Mouse (Mus musculus): ENCODE measurements around the gene Adcy7. TPM values are rescaled to one million over a fixed set of nuclear protein-coding genes. Genes with fewer than 3 reads are reported as not detected.

The Adcy7 gene
- polyA plus RNA-seq, 2 experiments = 7.3 to 7.9 TPM

GRCm38 (mm10) chr8:88254957-88255356, 17.2 kb upstream of the Adcy7 start:
- no peak for TF ChIP-seq POLR2A (IDR thresholded peaks at IDR 0.05; ENCODE audit: borderline replicate concordance, extremely low read depth, insufficient read depth, insufficient read length)
- H3K9ac ChIP-seq (ENCODE audit: low read depth, low read length, severe bottlenecking) = no peak overlapping the region
- H3K27ac ChIP-seq (replicated peaks; ENCODE audit: low read depth, low read length) = no peak overlapping the region
- no peaks in the 10 kb centered on the region for H3K27me3 ChIP-seq (ENCODE audit: control insufficient read depth, insufficient read depth, low read length)
- ATAC-seq (ENCODE audit: low FRiP score, low read depth) (no peak), DNase-seq (ENCODE audit: low spot score) (no peak)
- H3K9me3 ChIP-seq (ENCODE audit: control insufficient read depth, low read length) = no peaks in the 10 kb centered on the region
- no peaks in the 10 kb centered on the region for H3K4me1 ChIP-seq (ENCODE audit: control insufficient read depth, insufficient read depth, low read length)
- H3K4me3 ChIP-seq (replicated peaks; ENCODE audit: low read length) = no peak overlapping the region
- H3K4me2 ChIP-seq (replicated peaks; ENCODE audit: low read depth, low read length, severe bottlenecking) = no peak overlapping the region
- peaks cover 64% of the 10 kb centered on the region for H3K36me3 ChIP-seq (ENCODE audit: control insufficient read depth, insufficient read depth, low read length)
- WGBS = 84% methylated on average over 7 of the region's 7 CpGs

GRCm38 (mm10) chr8:88258024-88258423, 14.2 kb upstream of the Adcy7 start:
- WGBS = 60% methylated on average over 6 of the region's 6 CpGs
- H3K27me3 ChIP-seq (ENCODE audit: control insufficient read depth, insufficient read depth, low read length) = no peaks in the 10 kb centered on the region
- no peak for TF ChIP-seq POLR2A (IDR thresholded peaks at IDR 0.05; ENCODE audit: borderline replicate concordance, extremely low read depth, insufficient read depth, insufficient read length)
- no peak overlapping the region for H3K9ac ChIP-seq (ENCODE audit: low read depth, low read length, severe bottlenecking)
- ATAC-seq (ENCODE audit: low FRiP score, low read depth) (no peak), DNase-seq (ENCODE audit: low spot score) (no peak)
- H3K4me1 ChIP-seq (ENCODE audit: control insufficient read depth, insufficient read depth, low read length) = no peaks in the 10 kb centered on the region
- no peaks in the 10 kb centered on the region for H3K9me3 ChIP-seq (ENCODE audit: control insufficient read depth, low read length)
- no peak overlapping the region for H3K27ac ChIP-seq (replicated peaks; ENCODE audit: low read depth, low read length)
- H3K4me2 ChIP-seq (replicated peaks; ENCODE audit: low read depth, low read length, severe bottlenecking) = no peak overlapping the region
- H3K4me3 ChIP-seq (replicated peaks; ENCODE audit: low read length) = no peak overlapping the region
- H3K36me3 ChIP-seq (ENCODE audit: control insufficient read depth, insufficient read depth, low read length) = peaks cover 39% of the 10 kb centered on the region

GRCm38 (mm10) chr8:88258544-88258943, 13.7 kb upstream of the Adcy7 start:
- no peak for TF ChIP-seq POLR2A (IDR thresholded peaks at IDR 0.05; ENCODE audit: borderline replicate concordance, extremely low read depth, insufficient read depth, insufficient read length)
- Histone ChIP-seq H3K9ac (ENCODE audit: low read depth, low read length, severe bottlenecking) (no peak overlapping the region), H3K4me2 (replicated peaks; ENCODE audit: low read depth, low read length, severe bottlenecking) (no peak overlapping the region), H3K36me3 (ENCODE audit: control insufficient read depth, insufficient read depth, low read length) (peaks cover 37% of the 10 kb centered on the region), H3K9me3 (ENCODE audit: control insufficient read depth, low read length) (no peaks in the 10 kb centered on the region), H3K4me1 (ENCODE audit: control insufficient read depth, insufficient read depth, low read length) (no peaks in the 10 kb centered on the region), H3K4me3 (replicated peaks; ENCODE audit: low read length) (no peak overlapping the region), H3K27ac (replicated peaks; ENCODE audit: low read depth, low read length) (no peak overlapping the region), H3K27me3 (ENCODE audit: control insufficient read depth, insufficient read depth, low read length) (no peaks in the 10 kb centered on the region)
- WGBS = 72% methylated on average over 11 of the region's 11 CpGs
- ATAC-seq (ENCODE audit: low FRiP score, low read depth) = no peak
- DNase-seq (ENCODE audit: low spot score) = no peak

GRCm38 (mm10) chr8:88260466-88260980, 11.7 kb upstream of the Adcy7 start:
- WGBS = 89% methylated on average over 7 of the region's 7 CpGs
- Histone ChIP-seq H3K27ac (replicated peaks; ENCODE audit: low read depth, low read length) (no peak overlapping the region), H3K4me1 (ENCODE audit: control insufficient read depth, insufficient read depth, low read length) (peaks cover 2% of the 10 kb centered on the region; the same call in 1 of the 2 replicates), H3K9me3 (ENCODE audit: control insufficient read depth, low read length) (no peaks in the 10 kb centered on the region), H3K27me3 (ENCODE audit: control insufficient read depth, insufficient read depth, low read length) (no peaks in the 10 kb centered on the region), H3K9ac (ENCODE audit: low read depth, low read length, severe bottlenecking) (no peak overlapping the region), H3K4me2 (replicated peaks; ENCODE audit: low read depth, low read length, severe bottlenecking) (no peak overlapping the region), H3K36me3 (ENCODE audit: control insufficient read depth, insufficient read depth, low read length) (peaks cover 23% of the 10 kb centered on the region; the same call in 1 of the 2 replicates), H3K4me3 (replicated peaks; ENCODE audit: low read length) (no peak overlapping the region)
- ATAC-seq (ENCODE audit: low FRiP score, low read depth) (no peak), DNase-seq (ENCODE audit: low spot score) (no peak)
- TF ChIP-seq POLR2A (IDR thresholded peaks at IDR 0.05; ENCODE audit: borderline replicate concordance, extremely low read depth, insufficient read depth, insufficient read length) = no peak

GRCm38 (mm10) chr8:88262831-88263635, 9.2 kb upstream of the Adcy7 start:
- ATAC-seq (ENCODE audit: low FRiP score, low read depth) (no peak), DNase-seq (ENCODE audit: low spot score) (no peak)
- Histone ChIP-seq H3K27me3 (ENCODE audit: control insufficient read depth, insufficient read depth, low read length) (no peaks in the 10 kb centered on the region), H3K4me1 (ENCODE audit: control insufficient read depth, insufficient read depth, low read length) (peaks cover 5% of the 10 kb centered on the region; the same call in 1 of the 2 replicates), H3K9ac (ENCODE audit: low read depth, low read length, severe bottlenecking) (no peak overlapping the region), H3K4me2 (replicated peaks; ENCODE audit: low read depth, low read length, severe bottlenecking) (no peak overlapping the region), H3K4me3 (replicated peaks; ENCODE audit: low read length) (no peak overlapping the region), H3K36me3 (ENCODE audit: control insufficient read depth, insufficient read depth, low read length) (peaks cover 4% of the 10 kb centered on the region; the same call in 1 of the 2 replicates), H3K9me3 (ENCODE audit: control insufficient read depth, low read length) (no peaks in the 10 kb centered on the region), H3K27ac (replicated peaks; ENCODE audit: low read depth, low read length) (no peak overlapping the region)
- WGBS = 53% methylated on average over 14 of the region's 14 CpGs
- no peak for TF ChIP-seq POLR2A (IDR thresholded peaks at IDR 0.05; ENCODE audit: borderline replicate concordance, extremely low read depth, insufficient read depth, insufficient read length)

Measured in limb, embryonic 14.5 days (tissue).